Mouse (Mus musculus): ENCODE measurements around the gene Nras. TPM values are rescaled to one million over a fixed set of nuclear protein-coding genes. Genes with fewer than 3 reads are reported as not detected.

Nras gene
- total and polyA plus RNA-seq, 3 experiments = 11.5 to 48.3 (median 46.7) TPM

DNA sequence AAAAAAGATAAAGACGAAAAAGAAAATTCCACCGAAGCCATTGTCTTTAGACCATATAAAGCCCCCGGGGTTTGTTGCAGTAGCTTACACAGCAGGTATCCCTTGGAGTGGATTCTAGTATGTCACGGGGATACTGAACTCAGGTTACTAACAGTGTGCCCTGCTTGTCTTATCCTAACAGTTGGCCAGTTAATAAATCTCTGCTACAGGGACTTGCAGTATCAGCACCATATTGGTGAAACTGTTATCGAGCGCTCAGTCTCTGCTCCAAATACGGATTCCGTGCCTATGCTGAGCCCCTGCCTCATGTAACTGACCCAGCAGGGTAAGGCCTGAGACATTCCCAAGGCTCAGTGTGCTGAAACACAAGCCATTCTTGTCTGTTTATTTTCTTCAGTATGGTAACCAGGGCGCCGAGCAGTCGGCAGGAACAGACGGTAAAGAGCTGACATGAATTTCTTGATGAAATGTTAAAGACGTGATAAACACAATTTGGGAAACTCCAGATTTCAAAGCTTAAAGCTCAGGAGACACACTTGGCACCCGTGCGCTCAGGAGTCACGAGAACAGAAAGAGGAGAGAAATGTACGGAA is 23.9 kb downstream of the Nras start:
- 86% methylated on average over 17 of the region's 17 CpGs for WGBS
- Histone ChIP-seq H3K27me3 (ENCODE audit: control insufficient read depth, insufficient read depth, low read length) (no peaks in the 10 kb centered on the region), H3K27ac (no peak overlapping the region), H3K4me1 (ENCODE audit: control insufficient read depth, insufficient read depth, low read length) (no peaks in the 10 kb centered on the region), H3K9ac (ENCODE audit: low read depth, low read length) (no peak overlapping the region), H3K4me3 (no peak overlapping the region), H3K36me3 (ENCODE audit: control insufficient read depth, insufficient read depth, low read length) (no peaks in the 10 kb centered on the region), H3K79me2 (replicated peaks; ENCODE audit: control insufficient read depth, insufficient read depth, low read length) (no peaks in the 10 kb centered on the region)
- TF ChIP-seq EP300 (IDR thresholded peaks at IDR 0.05; ENCODE audit: insufficient read depth, low read depth, low read length) (no peak), POLR2A (IDR thresholded peaks at IDR 0.05; ENCODE audit: insufficient read depth, low read depth, low read length) (no peak), CTCF (IDR thresholded peaks at IDR 0.05) (no peak)
- no peak for DNase-seq
- intact Hi-C loops (cut with DNase I) = no loop called here

DNA sequence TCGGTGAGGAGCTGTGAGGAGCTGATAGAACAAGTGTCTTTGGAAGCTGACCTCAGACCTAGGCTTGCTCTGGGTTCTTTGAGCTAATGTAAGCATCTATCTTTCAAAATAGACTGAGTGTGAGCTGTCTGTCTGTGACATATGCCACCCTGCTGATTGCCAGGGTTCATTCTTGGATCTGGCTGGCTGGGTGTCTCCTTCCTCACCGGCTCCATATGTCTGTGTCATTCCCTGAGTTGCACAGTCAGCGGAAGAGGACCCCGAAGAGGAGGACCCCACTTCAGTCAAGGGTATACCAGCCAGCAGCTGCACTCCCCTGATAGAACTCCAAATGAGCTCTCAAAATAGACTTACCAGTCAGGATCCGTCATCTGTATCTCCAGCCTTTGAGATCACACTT is 24.7 kb downstream of the Nras start:
- no peak for DNase-seq
- Histone ChIP-seq H3K4me1 (ENCODE audit: control insufficient read depth, insufficient read depth, low read length) (no peaks in the 10 kb centered on the region), H3K9ac (ENCODE audit: low read depth, low read length) (no peak overlapping the region), H3K27ac (no peak overlapping the region), H3K27me3 (ENCODE audit: control insufficient read depth, insufficient read depth, low read length) (no peaks in the 10 kb centered on the region), H3K36me3 (ENCODE audit: control insufficient read depth, insufficient read depth, low read length) (no peaks in the 10 kb centered on the region), H3K4me3 (no peak overlapping the region), H3K79me2 (replicated peaks; ENCODE audit: control insufficient read depth, insufficient read depth, low read length) (no peaks in the 10 kb centered on the region)
- WGBS = 66% methylated on average over 5 of the region's 5 CpGs
- intact Hi-C loops (cut with DNase I) = no loop called here
- TF ChIP-seq EP300 (IDR thresholded peaks at IDR 0.05; ENCODE audit: insufficient read depth, low read depth, low read length) (no peak), CTCF (IDR thresholded peaks at IDR 0.05) (no peak), POLR2A (IDR thresholded peaks at IDR 0.05; ENCODE audit: insufficient read depth, low read depth, low read length) (no peak)

DNA sequence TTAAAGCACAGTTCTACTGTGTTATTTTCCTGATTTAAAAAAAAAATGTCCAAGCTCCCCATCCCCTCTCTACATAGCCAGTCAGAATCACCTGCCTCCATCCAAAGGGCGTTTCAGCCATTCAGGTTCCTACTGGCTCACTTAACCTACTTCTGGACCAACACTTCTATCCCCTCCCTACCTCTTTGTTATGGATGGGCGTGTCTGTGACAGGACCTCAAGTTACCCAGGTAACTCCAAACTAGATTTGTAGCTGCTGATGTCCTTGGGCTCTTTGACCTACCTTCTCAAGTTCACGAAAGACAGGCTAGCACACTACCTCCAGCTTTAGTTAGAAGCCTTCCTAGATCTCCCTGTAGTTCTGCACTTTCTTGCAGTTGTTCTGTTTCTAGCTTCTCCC is 27.9 kb downstream of the Nras start:
- TF ChIP-seq POLR2A (IDR thresholded peaks at IDR 0.05; ENCODE audit: insufficient read depth, low read depth, low read length) (no peak), CTCF (IDR thresholded peaks at IDR 0.05) (no peak), EP300 (IDR thresholded peaks at IDR 0.05; ENCODE audit: insufficient read depth, low read depth, low read length) (no peak)
- intact Hi-C loops (cut with DNase I) = no loop called here
- H3K36me3 ChIP-seq (ENCODE audit: control insufficient read depth, insufficient read depth, low read length) = no peaks in the 10 kb centered on the region
- no peaks in the 10 kb centered on the region for H3K27me3 ChIP-seq (ENCODE audit: control insufficient read depth, insufficient read depth, low read length)
- 75% methylated on average over 3 of the region's 3 CpGs for WGBS
- no peak overlapping the region for H3K4me3 ChIP-seq
- no peak overlapping the region for H3K27ac ChIP-seq
- no peak for DNase-seq
- no peaks in the 10 kb centered on the region for H3K4me1 ChIP-seq (ENCODE audit: control insufficient read depth, insufficient read depth, low read length)
- no peak overlapping the region for H3K9ac ChIP-seq (ENCODE audit: low read depth, low read length)
- no peaks in the 10 kb centered on the region for H3K79me2 ChIP-seq (replicated peaks; ENCODE audit: control insufficient read depth, insufficient read depth, low read length)

DNA sequence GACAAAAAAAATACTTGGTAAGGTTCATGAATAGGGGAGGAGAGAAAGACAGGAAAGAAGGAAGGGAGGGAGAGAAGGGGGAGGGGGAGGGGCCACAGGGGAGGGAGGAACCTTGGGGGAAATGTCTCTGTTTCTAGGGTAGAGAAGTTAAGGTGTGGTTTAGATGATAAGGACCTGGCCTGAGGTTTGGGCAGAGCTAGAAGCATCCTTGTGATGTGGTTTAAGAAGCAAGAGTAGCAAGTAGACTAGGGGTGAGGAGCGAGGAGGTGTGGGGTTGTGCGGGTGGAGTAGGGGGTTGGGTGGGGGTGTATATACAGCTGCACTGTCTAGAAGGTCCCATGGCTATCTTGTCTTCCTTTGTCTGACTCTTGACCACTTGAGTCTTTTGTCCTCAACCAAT is 33.7 kb downstream of the Nras start:
- DNase-seq = no peak
- intact Hi-C loops (cut with DNase I) = no loop called here
- TF ChIP-seq EP300 (IDR thresholded peaks at IDR 0.05; ENCODE audit: insufficient read depth, low read depth, low read length) = no peak
- no peak for TF ChIP-seq POLR2A (IDR thresholded peaks at IDR 0.05; ENCODE audit: insufficient read depth, low read depth, low read length)
- TF ChIP-seq CTCF (IDR thresholded peaks at IDR 0.05) = no peak
- Histone ChIP-seq H3K9ac (ENCODE audit: low read depth, low read length) (no peak overlapping the region), H3K4me1 (ENCODE audit: control insufficient read depth, insufficient read depth, low read length) (no peaks in the 10 kb centered on the region), H3K4me3 (no peak overlapping the region), H3K36me3 (ENCODE audit: control insufficient read depth, insufficient read depth, low read length) (no peaks in the 10 kb centered on the region), H3K79me2 (replicated peaks; ENCODE audit: control insufficient read depth, insufficient read depth, low read length) (no peaks in the 10 kb centered on the region), H3K27ac (no peak overlapping the region), H3K27me3 (ENCODE audit: control insufficient read depth, insufficient read depth, low read length) (no peaks in the 10 kb centered on the region)
- WGBS = 100% methylated on average over 2 of the region's 2 CpGs

DNA sequence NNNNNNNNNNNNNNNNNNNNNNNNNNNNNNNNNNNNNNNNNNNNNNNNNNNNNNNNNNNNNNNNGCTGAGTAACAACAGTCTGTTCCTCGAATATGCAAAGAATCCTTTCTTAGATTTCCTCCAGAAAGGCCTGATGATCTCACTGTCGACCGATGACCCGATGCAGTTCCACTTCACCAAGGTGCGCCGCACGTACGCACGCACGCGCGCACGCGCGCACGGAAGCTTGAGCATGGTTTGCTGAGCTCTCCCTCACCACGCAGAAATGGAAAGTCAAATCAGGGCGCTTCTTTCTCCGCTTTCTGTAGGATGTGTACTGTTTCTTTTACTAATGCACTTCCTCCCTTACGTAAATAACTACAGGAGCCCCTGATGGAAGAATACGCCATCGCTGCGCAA is 40.6 kb downstream of the Nras start:
- H3K27me3 ChIP-seq (ENCODE audit: control insufficient read depth, insufficient read depth, low read length) = no peaks in the 10 kb centered on the region
- H3K9ac ChIP-seq (ENCODE audit: low read depth, low read length) = no peak overlapping the region
- 0 out of 2 replicates have a peak, but pooled peaks cover 1% of the 10 kb centered on the region for H3K4me1 ChIP-seq (ENCODE audit: control insufficient read depth, insufficient read depth, low read length)
- H3K36me3 ChIP-seq (ENCODE audit: control insufficient read depth, insufficient read depth, low read length) = no peaks in the 10 kb centered on the region
- TF ChIP-seq POLR2A (IDR thresholded peaks at IDR 0.05; ENCODE audit: insufficient read depth, low read depth, low read length) (no peak), EP300 (IDR thresholded peaks at IDR 0.05; ENCODE audit: insufficient read depth, low read depth, low read length) (no peak), CTCF (IDR thresholded peaks at IDR 0.05) (no peak)
- intact Hi-C loops (cut with DNase I) = no loop called here
- no peaks in the 10 kb centered on the region for H3K79me2 ChIP-seq (replicated peaks; ENCODE audit: control insufficient read depth, insufficient read depth, low read length)
- DNase-seq = peak in 1 of 2 experiments; percentile 18
- 72% methylated on average over 23 of the region's 23 CpGs for WGBS
- H3K4me3 ChIP-seq = no peak overlapping the region
- H3K27ac ChIP-seq = no peak overlapping the region

DNA sequence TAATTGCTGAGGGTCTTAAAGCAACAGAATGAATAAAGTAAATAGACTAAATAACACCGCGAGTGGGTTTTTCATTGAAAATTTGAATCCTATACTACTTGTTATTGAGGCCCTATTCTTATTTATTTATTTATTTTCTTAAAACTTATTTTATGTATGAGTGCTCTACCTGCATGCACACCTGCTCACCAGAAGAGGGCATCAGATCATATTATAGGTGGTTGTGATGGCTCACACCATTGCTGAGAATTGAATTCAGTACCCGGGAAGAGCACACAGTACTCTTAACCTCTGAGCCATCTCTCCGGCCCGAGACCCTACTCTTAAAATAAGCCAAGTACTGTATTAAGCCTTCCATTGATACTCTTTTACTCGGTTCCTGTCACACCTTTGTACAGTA is 41.6 kb downstream of the Nras start:
- Histone ChIP-seq H3K27me3 (ENCODE audit: control insufficient read depth, insufficient read depth, low read length) (no peaks in the 10 kb centered on the region), H3K36me3 (ENCODE audit: control insufficient read depth, insufficient read depth, low read length) (no peaks in the 10 kb centered on the region), H3K27ac (no peak overlapping the region), H3K9ac (ENCODE audit: low read depth, low read length) (no peak overlapping the region), H3K4me3 (no peak overlapping the region), H3K4me1 (ENCODE audit: control insufficient read depth, insufficient read depth, low read length) (0 out of 2 replicates have a peak, but pooled peaks cover 1% of the 10 kb centered on the region), H3K79me2 (replicated peaks; ENCODE audit: control insufficient read depth, insufficient read depth, low read length) (no peaks in the 10 kb centered on the region)
- no peak for TF ChIP-seq EP300 (IDR thresholded peaks at IDR 0.05; ENCODE audit: insufficient read depth, low read depth, low read length)
- TF ChIP-seq CTCF (IDR thresholded peaks at IDR 0.05) = peak; percentile 64
- TF ChIP-seq POLR2A (IDR thresholded peaks at IDR 0.05; ENCODE audit: insufficient read depth, low read depth, low read length) = no peak
- no peak for DNase-seq
- 84% methylated on average over 6 of the region's 6 CpGs for WGBS
- intact Hi-C loops (cut with DNase I) = no loop called here
